Mouse (Mus musculus) adrenal gland, adult 10 weeks (tissue): Measurements from ENCODE around the gene Gna11. TPM values are rescaled to one million over a fixed set of nuclear protein-coding genes. Genes with fewer than 3 reads are reported as not detected.

ENCODE experiments used
- polyA plus RNA-seq: library from polyadenylated mRNA; stranded (reverse); fragments of 350-450 nt; fragmentation: Illumina TruSeq; extraction: RNeasy Lipid Tissue Mini Kit (QIAGEN cat#74804); gene quantifications from one replicate; pipeline ENCODE4 v1.2.3, GENCODE M21; 2014; ENCODE audit warnings: low read depth, low replicate concordance

Gna11 gene
- 4.8 TPM for polyA plus RNA-seq

GRCm38 (mm10) chr10:81545161-81545747 is at the start of gene Gna11:
Gna11 (minus strand) TSS chr10:81545190.

GRCm38 (mm10) chr10:81574081-81575056 is 29.4 kb upstream of the Gna11 start, which contains the start of gene Tle2:
Tle2 (plus strand) TSS chr10:81574561.

GRCm38 (mm10) chr10:81559163-81559626 is 14.2 kb upstream of the Gna11 start, which contains the start of gene Aes:
Aes (plus strand) TSS chr10:81559488.

GRCm38 (mm10) chr10:81524051-81524605 is 20.9 kb downstream of the Gna11 start, which contains the start of gene Gna15:
Gna15 (minus strand) TSS chr10:81524225.

GRCm38 (mm10) chr10:81500032-81500431 is 45.0 kb downstream of the Gna11 start, which contains the start of gene S1pr4:
S1pr4 (minus strand) TSS chr10:81500132.

GRCm38 (mm10) chr10:81496264-81496901 is 48.6 kb downstream of the Gna11 start, which contains the start of gene Ncln:
Ncln (minus strand) TSS chr10:81496392.

GRCm38 (mm10) chr10:81482533-81482889 is 62.5 kb downstream of the Gna11 start, which contains the start of gene Celf5:
Celf5 (minus strand) TSS chr10:81482709.

Other genes with a start within 250 kb of the Gna11 start
- 1.1 TPM for gene Cactin, start 224.1 kb downstream of the Gna11 start, polyA plus RNA-seq
- not detected for gene Tbxa2r, start 216.5 kb downstream of the Gna11 start, polyA plus RNA-seq
- gene Gipc3, start 201.9 kb downstream of the Gna11 start, polyA plus RNA-seq, result not detected
- gene Hmg20b, start 194.7 kb downstream of the Gna11 start, polyA plus RNA-seq, result 7.1 TPM
- gene Mfsd12, start 187.7 kb downstream of the Gna11 start, polyA plus RNA-seq, result 0.23 TPM
- not detected for gene 4930404N11Rik, start 179.4 kb downstream of the Gna11 start, polyA plus RNA-seq
- gene Fzr1, start 166.7 kb downstream of the Gna11 start, polyA plus RNA-seq, result 0.35 TPM
- not detected for gene Dohh, start 160.8 kb downstream of the Gna11 start, polyA plus RNA-seq
- gene Gm48551, start 160.7 kb downstream of the Gna11 start, polyA plus RNA-seq, result not detected
- gene Gm48552, start 156.2 kb downstream of the Gna11 start, polyA plus RNA-seq, result not detected
- gene Smim24, start 152.1 kb downstream of the Gna11 start, polyA plus RNA-seq, result not detected
- gene Nfic, start 89.6 kb downstream of the Gna11 start, polyA plus RNA-seq, result 16.6 TPM
- gene Celf5, start 62.5 kb downstream of the Gna11 start, polyA plus RNA-seq, result 0.23 TPM
- gene Ncln, start 48.8 kb downstream of the Gna11 start, polyA plus RNA-seq, result not detected
- not detected for gene S1pr4, start 45.1 kb downstream of the Gna11 start, polyA plus RNA-seq
- not detected for gene Gna15, start 21.0 kb downstream of the Gna11 start, polyA plus RNA-seq
- 30.2 TPM for gene Aes, start 14.3 kb upstream of the Gna11 start, polyA plus RNA-seq
- 4.4 TPM for gene Tle2, start 29.4 kb upstream of the Gna11 start, polyA plus RNA-seq
- gene Tle6, start 55.9 kb upstream of the Gna11 start, polyA plus RNA-seq, result 2.6 TPM
- 1.3 TPM for gene BC025920, start 61.1 kb upstream of the Gna11 start, polyA plus RNA-seq
- gene Sirt6, start 82.6 kb upstream of the Gna11 start, polyA plus RNA-seq, result not detected
- 3.0 TPM for gene Ankrd24, start 83.3 kb upstream of the Gna11 start, polyA plus RNA-seq
- gene Gm10778, start 103.9 kb upstream of the Gna11 start, polyA plus RNA-seq, result 14.4 TPM
- 30.4 TPM for gene Zfp433, start 159.6 kb upstream of the Gna11 start, polyA plus RNA-seq
- 15.6 TPM for gene Gm3055, start 226.0 kb upstream of the Gna11 start, polyA plus RNA-seq